Mouse (Mus musculus) stomach, adult 2 months (tissue): ENCODE measurements around the gene Cks2. TPM values are rescaled to one million over a fixed set of nuclear protein-coding genes. Genes with fewer than 3 reads are reported as not detected.

ENCODE experiments used
- polyA plus RNA-seq: library from polyadenylated mRNA; depleted of rRNA; stranded (reverse); fragments of >200 nt; gene quantifications from 2 replicates; pipeline ENCODE4 v1.2.3, GENCODE M21; 2012; rRNA removed

The Cks2 gene
- 5.6 and 8.3 TPM in 2 replicates for polyA plus RNA-seq

DNA sequence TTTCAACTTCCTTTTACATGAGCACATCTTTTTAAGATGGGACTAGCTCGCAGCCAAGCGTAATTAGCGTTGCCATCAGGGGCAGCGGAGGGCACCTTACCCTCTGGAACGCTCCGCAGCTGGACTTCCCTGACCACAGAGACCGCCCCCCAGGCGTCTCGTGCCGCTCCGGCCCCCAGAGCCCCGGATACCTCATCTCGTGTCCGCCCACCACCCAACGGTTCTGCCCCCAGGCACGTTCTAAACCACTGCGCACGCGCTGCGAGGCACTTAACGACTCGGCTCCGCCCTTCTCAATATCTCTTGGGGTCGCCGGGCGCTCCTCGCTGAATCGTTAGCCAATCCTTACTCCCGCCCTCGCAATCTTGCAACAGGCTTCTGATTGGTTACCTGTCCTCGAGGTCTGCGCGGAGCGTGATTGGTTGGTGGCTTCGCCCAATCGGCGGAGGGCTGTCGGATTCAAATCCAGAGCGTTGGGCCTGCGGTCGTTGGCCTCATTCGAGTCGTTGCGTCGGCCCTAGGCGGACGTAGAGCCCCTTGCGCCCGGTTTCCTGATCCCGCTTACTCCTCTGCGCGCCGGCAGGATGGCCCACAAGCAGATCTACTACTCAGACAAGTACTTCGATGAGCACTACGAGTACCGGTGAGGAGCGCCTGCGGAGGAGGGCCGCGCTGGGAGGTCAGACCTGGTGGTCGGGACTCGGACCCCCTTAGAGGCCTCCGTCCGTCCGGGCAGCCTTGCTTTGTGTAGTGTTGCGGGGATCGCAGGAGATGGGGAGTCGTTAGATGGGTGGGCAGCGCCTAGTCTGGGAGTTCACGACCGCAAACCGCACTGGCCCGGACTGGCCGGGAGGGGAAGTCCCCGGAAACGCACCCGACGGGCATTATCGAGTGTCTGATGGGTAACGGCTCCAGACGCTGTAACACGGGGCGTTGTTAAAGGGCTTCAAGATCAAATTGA, at the start of gene Cks2:
Cks2 (plus strand) TSS at position 404 of the 961 bp plus-strand sequence.

DNA sequence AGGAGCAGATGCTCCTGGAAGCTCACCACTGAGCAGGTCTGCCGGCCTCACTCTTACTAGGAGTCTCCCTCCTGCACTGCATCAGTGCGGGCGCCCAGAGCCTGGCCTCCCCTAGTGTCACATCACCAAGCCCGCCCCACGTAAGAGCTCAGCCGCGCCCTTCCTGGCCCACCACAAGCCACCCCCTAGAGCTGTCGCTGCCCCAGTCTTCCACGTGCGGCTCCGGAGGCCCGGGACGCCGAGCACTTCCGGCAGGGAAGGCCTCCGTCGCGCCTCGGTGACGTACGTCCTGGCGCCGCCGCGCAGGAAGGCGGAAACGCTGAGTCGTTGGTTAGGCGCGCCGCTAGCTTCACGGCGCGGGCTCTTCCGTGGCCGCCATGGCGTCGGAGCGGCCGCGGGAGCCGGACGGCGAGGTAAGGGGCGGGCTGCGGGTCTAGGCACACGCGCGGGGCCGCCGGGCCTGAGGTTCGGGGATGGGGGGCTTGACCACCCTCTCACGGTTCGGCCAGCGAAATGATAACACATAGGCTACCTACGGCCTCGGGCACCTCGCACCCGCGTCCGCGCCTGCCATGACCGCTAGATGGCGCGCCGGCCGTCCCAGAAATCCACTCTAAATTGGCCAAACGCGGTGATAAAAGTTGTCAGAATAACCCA, 6.5 kb downstream of the Cks2 start, which contains the start of gene Secisbp2:
Secisbp2 (plus strand) TSS at position 290 of the 657 bp plus-strand sequence.

Other genes with a start within 250 kb of the Cks2 start
- 1.4 and 2.0 TPM in 2 replicates for gene S1pr3, start 236.6 kb upstream of the Cks2 start, polyA plus RNA-seq
- gene Shc3, start 75.8 kb upstream of the Cks2 start, polyA plus RNA-seq = 0.29 and 0.73 TPM in 2 replicates
- gene Secisbp2, start 6.5 kb downstream of the Cks2 start, polyA plus RNA-seq = 7.8 TPM in 2 replicates
- 9.0 and 9.4 TPM in 2 replicates for gene Sema4d, start 148.5 kb downstream of the Cks2 start, polyA plus RNA-seq
- gene Gadd45g, start 201.4 kb downstream of the Cks2 start, polyA plus RNA-seq = 25.8 and 34.7 TPM in 2 replicates